In the genomic region with DNA sequence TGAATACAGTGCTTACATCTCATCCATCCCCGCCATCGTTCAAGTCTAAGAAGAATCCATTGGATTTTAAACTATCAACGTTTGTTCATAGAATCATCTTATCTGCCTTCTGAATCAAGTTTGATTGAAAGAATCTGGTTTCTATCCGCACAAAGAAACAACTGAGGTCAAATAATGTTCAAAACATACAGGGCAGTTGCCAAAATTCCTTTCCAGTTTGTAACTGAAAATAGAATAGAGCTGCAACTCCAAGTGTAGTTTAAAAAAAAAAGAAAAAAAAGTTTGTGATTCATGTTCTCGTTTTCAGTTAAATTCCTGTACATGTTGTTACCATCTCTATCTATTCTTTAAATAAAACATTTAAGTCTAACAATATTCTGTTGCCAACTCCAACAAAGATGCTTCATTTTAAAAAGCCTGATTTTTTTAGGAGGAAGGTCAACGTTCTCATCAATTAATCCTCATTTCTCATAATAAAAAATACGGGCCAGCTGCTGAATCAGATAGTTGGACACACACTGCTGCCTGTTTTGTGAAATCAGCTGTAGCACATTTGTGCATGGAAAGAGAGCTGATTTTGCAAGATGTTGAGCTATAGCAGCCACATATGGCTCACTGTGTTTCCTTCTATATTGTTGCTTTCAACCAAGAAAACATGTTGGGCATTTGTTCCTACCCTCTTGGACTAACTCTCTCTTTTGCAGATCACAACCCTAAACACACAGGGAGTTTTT, we compare ENCODE assay signal across 18 mouse cellular contexts.
DNase-seq lines count a peak whose midpoint lies in the region; ATAC-seq lines count a peak whose summit lies in the region.
"Had no signal": no experiment of that assay in that cellular context is flagged by ENCODE, and none has a peak within 500 bp of the region (broad histone marks: within the 10 kb centered on the region; RNA-seq: fewer than 3 reads in every experiment).

No protein-coding gene starts in this region.

- no peak for ATAC-seq in forebrain, embryonic 14.5 days
- ATAC-seq in forebrain, embryonic 15.5 days (replicated peaks): no peak
- peak; percentile 62; the same call in 1 of the 2 replicates for ATAC-seq in lung, embryonic 15.5 days (ENCODE audit: borderline replicate concordance, extremely low read depth, low FRiP score, low TSS enrichment)
- ATAC-seq in hindbrain, embryonic 14.5 days (ENCODE audit: low FRiP score): no peak
- ATAC-seq: intestine, embryonic 15.5 days; midbrain, embryonic 15.5 days had no signal

- no peaks in the 10 kb centered on the region for H3K27me3 ChIP-seq in forebrain, embryonic 14.5 days (replicated peaks; ENCODE audit: control insufficient read depth, insufficient read depth, low read length)
- no peaks in the 10 kb centered on the region for H3K27me3 ChIP-seq in forebrain, embryonic 15.5 days
- no peaks in the 10 kb centered on the region for H3K27me3 ChIP-seq in lung, embryonic 15.5 days
- H3K27me3 ChIP-seq in hindbrain, embryonic 14.5 days (ENCODE audit: control insufficient read depth, insufficient read depth, low read length): no peaks in the 10 kb centered on the region
- H3K27me3 ChIP-seq: embryonic facial prominence, embryonic 12.5 days; heart, embryonic 15.5 days; hindbrain, embryonic 13.5 days; intestine, embryonic 15.5 days; liver, embryonic 13.5 days; midbrain, embryonic 15.5 days had no signal

- H3K4me2 ChIP-seq in forebrain, embryonic 14.5 days (ENCODE audit: low read length): no peak overlapping the region
- H3K4me2 ChIP-seq in forebrain, embryonic 15.5 days (replicated peaks): no peak overlapping the region
- H3K4me2 ChIP-seq in lung, embryonic 15.5 days: no peak overlapping the region
- H3K4me2 ChIP-seq in hindbrain, embryonic 14.5 days (replicated peaks): no peak overlapping the region
- H3K4me2 ChIP-seq: embryonic facial prominence, embryonic 12.5 days; heart, embryonic 15.5 days; hindbrain, embryonic 13.5 days; intestine, embryonic 15.5 days; liver, embryonic 13.5 days; midbrain, embryonic 15.5 days had no signal

- no peaks in the 10 kb centered on the region for H3K9me3 ChIP-seq in forebrain, embryonic 14.5 days (replicated peaks; ENCODE audit: control insufficient read depth, low read length)
- H3K9me3 ChIP-seq in forebrain, embryonic 15.5 days: no peaks in the 10 kb centered on the region
- H3K9me3 ChIP-seq in lung, embryonic 15.5 days: no peaks in the 10 kb centered on the region
- no peaks in the 10 kb centered on the region for H3K9me3 ChIP-seq in hindbrain, embryonic 14.5 days (ENCODE audit: control insufficient read depth, low read length)
- H3K9me3 ChIP-seq: embryonic facial prominence, embryonic 12.5 days; heart, embryonic 15.5 days; hindbrain, embryonic 13.5 days; intestine, embryonic 15.5 days; liver, embryonic 13.5 days; midbrain, embryonic 15.5 days had no signal

- no peaks in the 10 kb centered on the region for H3K36me3 ChIP-seq in forebrain, embryonic 14.5 days (ENCODE audit: control insufficient read depth, insufficient read depth, low read length)
- H3K36me3 ChIP-seq in forebrain, embryonic 15.5 days: no peaks in the 10 kb centered on the region
- H3K36me3 ChIP-seq in lung, embryonic 15.5 days: no peaks in the 10 kb centered on the region
- H3K36me3 ChIP-seq in hindbrain, embryonic 14.5 days (replicated peaks; ENCODE audit: control insufficient read depth, insufficient read depth): no peaks in the 10 kb centered on the region
- H3K36me3 ChIP-seq: embryonic facial prominence, embryonic 12.5 days; heart, embryonic 15.5 days; hindbrain, embryonic 13.5 days; intestine, embryonic 15.5 days; liver, embryonic 13.5 days; midbrain, embryonic 15.5 days had no signal

- WGBS in forebrain, embryonic 14.5 days: 85% methylated on average over 7 of the region's 7 CpGs
- 71% methylated on average over 7 of the region's 7 CpGs for WGBS in forebrain, embryonic 15.5 days
- 38% methylated on average over 7 of the region's 7 CpGs for WGBS in lung, embryonic 15.5 days
- WGBS in hindbrain, embryonic 14.5 days: 80% methylated on average over 7 of the region's 7 CpGs

- DNase-seq in forebrain, embryonic 14.5 days (ENCODE audit: low spot score): peak; percentile 16
- peak; percentile 10 for DNase-seq in kidney, adult 9 months
- no peak for DNase-seq in kidney, adult 11 months
- no peak for DNase-seq in lung, postnatal 10 days
- peak; percentile 14 for DNase-seq in fibroblast of lung, adult 2 months (ENCODE audit: low read depth)
- no peak for DNase-seq in hindbrain, embryonic 14.5 days (ENCODE audit: low spot score)
- DNase-seq: adrenal gland, postnatal 14 days; cerebellum, adult 8-10 months; liver, embryonic 13.5 days; thymus, postnatal 4 days had no signal

- no peak overlapping the region for H3K4me3 ChIP-seq in forebrain, embryonic 14.5 days (ENCODE audit: low read depth, low read length)
- H3K4me3 ChIP-seq in forebrain, embryonic 15.5 days: no peak overlapping the region
- no peak overlapping the region for H3K4me3 ChIP-seq in lung, embryonic 15.5 days
- no peak overlapping the region for H3K4me3 ChIP-seq in hindbrain, embryonic 14.5 days (replicated peaks; ENCODE audit: low read length)
- H3K4me3 ChIP-seq: embryonic facial prominence, embryonic 12.5 days; heart, embryonic 15.5 days; hindbrain, embryonic 13.5 days; intestine, embryonic 15.5 days; layer of hippocampus, adult 2 months; liver, embryonic 13.5 days; midbrain, embryonic 15.5 days had no signal

- H3K4me1 ChIP-seq in forebrain, embryonic 14.5 days (ENCODE audit: control insufficient read depth, insufficient read depth, low read length): no peaks in the 10 kb centered on the region
- no peaks in the 10 kb centered on the region for H3K4me1 ChIP-seq in forebrain, embryonic 15.5 days
- H3K4me1 ChIP-seq in lung, embryonic 15.5 days: no peaks in the 10 kb centered on the region
- H3K4me1 ChIP-seq in hindbrain, embryonic 14.5 days (replicated peaks; ENCODE audit: control insufficient read depth, insufficient read depth, low read length): no peaks in the 10 kb centered on the region
- H3K4me1 ChIP-seq: embryonic facial prominence, embryonic 12.5 days; hindbrain, embryonic 13.5 days; intestine, embryonic 15.5 days; liver, embryonic 13.5 days; midbrain, embryonic 15.5 days had no signal

- H3K9ac ChIP-seq in forebrain, embryonic 14.5 days (ENCODE audit: low read length): no peak overlapping the region
- H3K9ac ChIP-seq in forebrain, embryonic 15.5 days (replicated peaks): no peak overlapping the region
- no peak overlapping the region for H3K9ac ChIP-seq in lung, embryonic 15.5 days
- no peak overlapping the region for H3K9ac ChIP-seq in hindbrain, embryonic 14.5 days
- H3K9ac ChIP-seq: embryonic facial prominence, embryonic 12.5 days; heart, embryonic 15.5 days; hindbrain, embryonic 13.5 days; intestine, embryonic 15.5 days; liver, embryonic 13.5 days; midbrain, embryonic 15.5 days had no signal

- H3K27ac ChIP-seq in forebrain, embryonic 14.5 days (ENCODE audit: low read depth, low read length): no peak overlapping the region
- no peak overlapping the region for H3K27ac ChIP-seq in forebrain, embryonic 15.5 days (replicated peaks)
- H3K27ac ChIP-seq in lung, embryonic 15.5 days: peak overlapping the region; percentile 29; the same call in 1 of the 2 replicates
- no peak overlapping the region for H3K27ac ChIP-seq in hindbrain, embryonic 14.5 days
- H3K27ac ChIP-seq: embryonic facial prominence, embryonic 12.5 days; heart, embryonic 15.5 days; hindbrain, embryonic 13.5 days; intestine, embryonic 15.5 days; layer of hippocampus, adult 2 months; liver, embryonic 13.5 days; midbrain, embryonic 15.5 days had no signal

Comparison
In these comparisons a context has a peak if more than half of its experiments do, and no peak if none do; other contexts are left out.
1. DNase-seq: peak in forebrain, embryonic 14.5 days (single experiment), kidney, adult 9 months (single experiment) and fibroblast of lung, adult 2 months (single experiment); none in kidney, adult 11 months (single experiment), lung, postnatal 10 days (single experiment) and hindbrain, embryonic 14.5 days (single experiment).